Mouse (Mus musculus) right cerebral cortex, postnatal 4 days (tissue): Measurements from ENCODE around the gene Tenm2.

Source experiments
- DNase-seq: peaks from one replicate; pipeline ENCODE4 v3.0.0-alpha.2; 2022

Gene Tenm2

DNA sequence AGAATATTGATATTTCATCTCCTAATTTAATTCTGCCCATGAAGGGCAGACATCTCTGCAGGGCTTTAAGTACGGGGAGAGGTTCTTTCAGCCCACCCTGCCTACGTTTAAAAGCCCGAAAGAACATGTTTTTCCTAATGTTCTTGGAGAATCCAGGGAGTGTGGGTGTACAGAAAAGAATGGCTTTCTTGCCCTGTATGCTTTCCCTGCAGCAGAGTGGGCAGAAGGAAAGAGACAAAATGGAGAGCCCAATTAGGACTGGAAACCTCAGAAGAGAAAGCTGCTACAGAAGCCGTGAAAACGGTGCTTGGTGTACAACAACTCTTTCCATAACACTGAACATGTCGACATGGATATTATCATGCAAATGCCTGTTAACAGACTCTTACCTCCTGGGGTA lies 777.3 kb downstream of the Tenm2 start:
- DNase-seq, result no peak

GRCm38 (mm10) chr11:36454076-36454475 lies 781.7 kb downstream of the Tenm2 start:
- no peak for DNase-seq

DNA sequence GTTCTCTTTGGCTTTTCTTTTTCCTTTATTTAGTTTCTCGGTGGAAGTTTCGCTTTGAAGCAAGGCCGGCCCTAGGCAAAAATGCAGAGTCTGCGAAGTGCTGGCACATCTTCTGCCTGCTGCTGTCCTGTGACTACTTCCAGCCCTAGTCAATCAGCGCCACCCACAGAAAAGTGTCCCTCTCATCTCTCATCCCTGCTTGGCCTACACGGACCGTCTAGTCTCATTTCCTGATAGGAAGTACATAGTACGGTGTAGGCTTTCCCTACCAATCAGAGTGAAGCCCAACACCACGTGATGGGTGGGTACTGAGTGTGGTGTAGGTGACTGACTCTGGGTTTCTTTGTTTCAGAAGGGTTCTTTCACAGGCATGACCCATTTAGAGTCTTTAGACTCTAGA lies 783.3 kb downstream of the Tenm2 start:
- DNase-seq, result no peak

- no peak for DNase-seq
Observed at GRCm38 (mm10) chr11:36446351-36446750, 789.4 kb downstream of the Tenm2 start.

DNA sequence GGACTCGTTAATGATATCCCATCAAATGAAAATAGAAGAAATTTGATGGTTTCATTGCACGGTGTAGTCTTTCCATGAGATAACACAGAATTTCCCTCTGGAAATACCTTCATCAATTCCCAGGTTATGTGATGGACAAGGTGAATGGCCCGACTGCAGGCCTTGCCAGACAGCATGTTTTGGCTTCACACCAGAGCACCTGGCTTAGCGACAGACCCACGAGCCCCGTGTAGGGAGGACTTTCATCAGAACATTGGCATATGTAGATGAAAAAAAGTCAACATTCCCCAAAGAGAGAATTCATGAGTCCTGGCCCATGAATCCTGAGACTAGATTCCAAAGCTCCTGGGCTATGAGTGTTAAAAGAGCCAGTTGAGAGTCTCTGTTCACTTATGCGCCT lies 791.9 kb downstream of the Tenm2 start:
- DNase-seq, result no peak

- DNase-seq, result no peak
Observed at GRCm38 (mm10) chr11:36441801-36442200, 794.0 kb downstream of the Tenm2 start.

- no peak for DNase-seq
Observed at GRCm38 (mm10) chr11:36436251-36436650, 799.5 kb downstream of the Tenm2 start.

DNA sequence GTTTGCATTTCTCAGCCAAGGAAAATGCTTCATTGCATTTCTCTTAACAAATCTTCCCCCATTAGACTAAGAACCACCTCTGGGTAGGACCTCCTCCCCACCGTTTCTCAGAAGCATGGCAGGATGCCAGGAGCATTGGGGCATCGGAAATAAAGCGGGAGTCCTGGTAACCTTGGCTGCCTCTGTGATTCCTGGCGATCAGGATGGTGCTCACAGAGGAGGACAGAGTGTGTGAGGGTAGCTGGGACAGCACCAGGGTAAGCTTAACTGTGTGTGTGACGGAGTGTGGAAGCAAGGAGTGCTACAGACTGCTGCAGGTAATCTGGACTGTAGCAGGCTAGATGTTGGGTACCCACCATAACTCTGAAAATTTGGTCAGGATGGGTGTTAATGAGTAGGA lies 806.8 kb downstream of the Tenm2 start:
- DNase-seq, result peak; percentile 35

DNA sequence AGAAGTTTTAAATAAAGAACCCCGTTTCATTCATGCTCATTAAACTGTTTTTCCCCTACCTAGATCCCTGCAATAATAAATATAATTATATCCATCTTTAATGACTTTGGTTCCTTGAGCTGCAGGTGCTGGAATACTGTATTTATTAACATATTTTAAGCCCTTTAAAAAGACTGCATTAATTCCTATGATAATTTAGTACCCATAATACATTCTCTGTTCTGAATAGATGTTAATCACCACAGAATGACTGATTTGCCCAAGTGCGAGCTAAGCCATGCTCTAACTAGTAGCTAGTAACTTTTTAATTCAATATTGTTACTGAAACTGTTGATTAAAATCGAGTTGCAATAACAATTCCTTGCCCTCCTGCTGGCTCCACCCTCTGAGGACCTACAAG lies 810.8 kb downstream of the Tenm2 start:
- no peak for DNase-seq

DNA sequence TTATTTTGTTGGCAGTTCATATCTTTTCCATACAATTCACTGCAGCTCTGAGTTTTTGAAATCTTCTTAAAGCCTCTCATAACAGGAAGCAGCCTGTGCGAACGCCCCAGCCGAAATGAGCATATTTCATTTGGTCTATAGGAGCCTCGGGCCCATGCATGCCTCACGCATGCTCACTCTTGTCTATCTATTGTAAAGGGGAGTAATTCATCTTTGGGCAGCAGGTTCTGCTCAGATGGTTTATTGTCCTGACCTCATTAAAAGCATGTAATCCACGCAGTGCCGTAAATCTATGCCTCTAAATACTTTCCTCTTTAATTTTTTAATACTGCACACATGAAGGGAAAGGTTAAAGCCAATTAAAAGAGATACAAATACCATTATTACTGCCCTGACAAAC lies 815.7 kb downstream of the Tenm2 start:
- no peak for DNase-seq

GRCm38 (mm10) chr11:36415244-36415643 lies 820.5 kb downstream of the Tenm2 start:
- DNase-seq, result no peak

GRCm38 (mm10) chr11:36410881-36411280 lies 824.9 kb downstream of the Tenm2 start:
- DNase-seq, result no peak

GRCm38 (mm10) chr11:36395803-36396710 lies 839.7 kb downstream of the Tenm2 start:
- DNase-seq, result no peak

DNA sequence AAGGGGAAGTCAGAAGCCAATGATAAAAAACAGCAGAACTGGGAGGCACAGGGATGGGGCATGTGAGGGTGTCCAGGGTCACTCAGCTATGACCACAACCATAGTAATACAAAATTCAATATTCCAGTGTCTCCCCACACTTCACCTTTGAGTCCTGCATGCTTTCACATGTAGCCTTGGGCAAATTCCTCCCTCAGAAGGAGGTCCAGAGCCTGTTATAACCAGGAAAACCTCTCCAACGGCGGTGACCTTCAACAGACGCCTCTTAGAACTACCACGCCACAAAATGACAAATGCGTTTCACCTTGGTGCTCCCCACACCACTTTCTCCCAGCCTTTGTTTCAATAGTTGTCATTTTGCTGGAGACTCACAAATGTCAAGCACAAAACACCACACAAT lies 851.1 kb downstream of the Tenm2 start:
- DNase-seq, result no peak

- DNase-seq, result no peak
Observed at GRCm38 (mm10) chr11:36371814-36372213, 864.0 kb downstream of the Tenm2 start.

DNA sequence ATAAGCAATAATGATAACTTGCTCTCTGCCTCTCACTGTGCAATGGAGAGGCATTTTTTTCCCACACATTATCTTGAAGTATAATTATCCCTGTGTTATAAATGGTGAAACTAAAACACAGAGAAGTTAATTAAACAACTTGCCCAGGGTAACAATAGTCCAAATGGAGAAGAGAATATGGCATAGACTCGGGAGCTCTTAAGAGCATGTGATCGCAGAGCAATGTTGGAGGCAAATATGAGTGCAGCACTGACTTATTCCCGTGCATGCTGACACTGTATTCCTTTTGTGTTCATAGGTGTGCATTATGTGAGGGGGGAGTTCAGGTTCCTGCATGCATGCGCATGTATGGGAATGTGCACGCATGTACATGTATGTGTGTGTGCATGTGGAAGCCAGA lies 870.7 kb downstream of the Tenm2 start:
- no peak for DNase-seq

DNA sequence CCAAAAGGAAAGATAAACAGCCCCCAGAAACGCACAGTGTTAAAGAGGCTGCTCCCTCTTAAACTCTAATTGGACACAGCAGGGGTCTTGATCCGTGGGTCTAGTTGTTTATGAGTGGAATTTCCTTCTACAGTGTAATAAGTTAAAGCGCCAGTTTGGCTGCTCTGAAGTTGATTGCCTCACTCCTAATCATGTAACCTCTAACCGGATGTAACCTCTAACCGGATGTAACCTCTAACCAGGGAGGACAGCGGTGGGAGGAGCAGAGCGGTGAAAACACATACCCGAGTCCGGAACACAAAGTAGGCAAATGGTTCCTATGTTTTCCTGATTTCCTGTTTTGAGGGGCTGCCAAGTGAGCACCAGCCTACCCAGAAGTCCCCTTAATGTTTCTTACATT lies 871.3 kb downstream of the Tenm2 start:
- DNase-seq, result no peak

DNA sequence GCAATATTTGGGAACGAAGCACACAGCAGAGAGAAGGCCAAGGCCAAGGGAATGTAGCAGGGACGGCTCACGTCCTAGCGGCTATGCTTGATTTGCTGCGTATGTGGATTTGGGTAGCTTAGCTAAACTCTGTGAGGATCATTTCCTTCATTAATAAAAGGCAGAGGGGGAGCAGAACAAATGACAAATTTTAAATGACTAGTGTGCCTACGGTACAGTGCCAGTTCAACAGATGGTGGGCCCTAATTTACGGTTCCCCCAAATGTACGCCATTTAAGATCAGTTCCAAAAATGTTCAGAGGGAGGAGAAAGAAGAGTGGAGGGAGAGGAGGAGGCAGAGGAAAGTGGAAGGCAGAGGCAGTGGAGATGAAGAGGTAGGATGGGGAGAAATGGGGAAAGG lies 873.2 kb downstream of the Tenm2 start:
- no peak for DNase-seq

DNA sequence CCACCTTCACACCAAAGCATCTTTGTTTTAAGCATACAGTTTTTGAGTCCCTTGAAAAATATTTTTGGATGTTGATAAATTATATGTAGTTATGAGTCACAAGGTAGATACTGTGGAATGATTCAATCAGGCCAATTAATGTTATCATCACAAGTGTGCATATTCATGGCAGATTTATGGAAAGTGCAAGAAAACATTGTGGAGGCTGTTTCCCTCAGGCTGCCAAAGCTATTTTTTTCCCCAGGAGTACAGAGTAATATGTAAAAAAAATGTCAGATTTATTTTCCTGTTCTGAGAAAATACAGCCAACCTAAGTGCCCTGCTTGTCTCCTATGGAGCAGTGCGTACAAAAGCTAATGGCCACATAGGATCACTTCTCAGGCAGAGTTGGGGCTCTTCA lies 882.5 kb downstream of the Tenm2 start:
- DNase-seq, result no peak

- DNase-seq, result no peak
Observed at GRCm38 (mm10) chr11:36351752-36352151, 884.0 kb downstream of the Tenm2 start.

- no peak for DNase-seq
Observed at GRCm38 (mm10) chr11:36351341-36351740, 884.4 kb downstream of the Tenm2 start.

- DNase-seq, result no peak
Observed at GRCm38 (mm10) chr11:36350264-36350663, 885.5 kb downstream of the Tenm2 start.

DNA sequence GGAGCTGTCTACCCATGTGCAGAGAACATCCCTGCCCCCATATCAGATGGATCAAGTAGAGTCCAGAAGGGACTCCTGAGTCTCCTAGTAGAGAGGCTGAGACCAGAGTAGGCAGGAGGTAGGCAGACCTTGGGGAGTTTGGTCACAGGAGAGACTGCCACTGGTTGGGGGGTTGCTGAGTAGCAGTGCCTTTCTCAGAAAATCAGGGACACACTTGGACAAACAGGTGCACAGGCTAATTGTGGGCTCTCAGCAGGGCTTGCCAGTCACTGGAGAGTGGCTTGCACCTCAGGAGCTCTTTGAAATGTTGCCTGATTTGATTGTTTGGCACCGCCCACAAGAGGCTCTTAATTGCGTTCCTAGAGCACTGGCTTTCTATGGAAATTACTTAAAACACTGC lies 885.9 kb downstream of the Tenm2 start:
- DNase-seq, result no peak

- DNase-seq, result no peak
Observed at GRCm38 (mm10) chr11:36341799-36342198, 894.0 kb downstream of the Tenm2 start.

DNA sequence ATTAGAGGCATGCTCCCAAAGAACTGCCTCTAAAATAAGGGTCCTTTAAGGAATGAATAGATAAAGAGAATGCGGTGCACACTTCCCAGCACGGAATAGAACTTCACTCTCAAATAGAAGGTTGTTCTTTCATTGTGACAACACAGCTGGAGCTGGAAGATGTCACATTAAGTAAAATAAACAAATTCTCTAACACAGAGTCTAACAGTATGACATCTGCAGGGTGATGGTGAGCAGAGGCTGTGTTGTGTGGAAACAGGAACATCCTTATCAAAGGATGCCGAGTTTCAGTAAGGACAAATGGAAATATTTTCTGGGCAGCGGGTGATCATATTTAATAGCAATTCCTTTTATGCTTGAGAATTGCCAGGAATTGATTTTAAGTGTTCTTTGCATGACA lies 897.3 kb downstream of the Tenm2 start:
- DNase-seq, result no peak
